Mouse (Mus musculus): ENCODE data around the gene Rnf126. TPM values are rescaled to one million over a fixed set of nuclear protein-coding genes. Genes with fewer than 3 reads are reported as not detected.
A peak's percentile ranks its signal among the peaks of the same experiment; 100 is the strongest.

Rnf126 gene
- 10 to 100 TPM in 25 of 26 experiments, 1 to 10 TPM in 1; 9.5 to 76.9 (median 33.4) TPM for total RNA-seq (2018; cell fraction: chromatin; rRNA removed)
- 10 to 100 TPM; 17.6 to 33.5 (median 25.7) TPM for total RNA-seq (2018; cell fraction: cytosol; rRNA removed)
- 10 to 100 TPM in 25 of 26 experiments, 1 to 10 TPM in 1; 9.1 to 65.2 (median 30.7) TPM for total RNA-seq (2018; cell fraction: nucleus; rRNA removed)
- polyA plus RNA-seq (2018): 20.1 to 34.6 TPM (median 21.2 TPM) in 3 replicates

GRCm38 (mm10) chr10:79766508-79767325 is at the start of gene Rnf126:
TSS of gene Rnf126 (minus strand) at chr10:79766952.
- Histone ChIP-seq H3K79me2 (ENCODE audit: inconsistent target) (peaks cover 43% of the 10 kb centered on the region), H3K4me3 (ENCODE audit: inconsistent target) (peak within 1 kb of the TSS; percentile 64), H3K36me3 (ENCODE audit: inconsistent target) (peaks cover 1% of the 10 kb centered on the region; the same call in 1 of the 2 replicates), H3K27ac (peak within 1 kb of the TSS; percentile 54)
- under 1% methylated on average over 101 of the region's 101 CpGs for WGBS (ENCODE audit: missing documents)

- H3K36me3 ChIP-seq (ENCODE audit: inconsistent target): no peaks in the 10 kb centered on the region
- WGBS (ENCODE audit: missing documents): 97% methylated on average over 12 of the region's 12 CpGs
- no peak overlapping the region for H3K27ac ChIP-seq
- no peak overlapping the region for H3K4me3 ChIP-seq (ENCODE audit: inconsistent target)
- no peaks in the 10 kb centered on the region for H3K79me2 ChIP-seq (ENCODE audit: inconsistent target)
Observed at GRCm38 (mm10) chr10:79815671-79816494, 49.1 kb upstream of the Rnf126 start.

DNA sequence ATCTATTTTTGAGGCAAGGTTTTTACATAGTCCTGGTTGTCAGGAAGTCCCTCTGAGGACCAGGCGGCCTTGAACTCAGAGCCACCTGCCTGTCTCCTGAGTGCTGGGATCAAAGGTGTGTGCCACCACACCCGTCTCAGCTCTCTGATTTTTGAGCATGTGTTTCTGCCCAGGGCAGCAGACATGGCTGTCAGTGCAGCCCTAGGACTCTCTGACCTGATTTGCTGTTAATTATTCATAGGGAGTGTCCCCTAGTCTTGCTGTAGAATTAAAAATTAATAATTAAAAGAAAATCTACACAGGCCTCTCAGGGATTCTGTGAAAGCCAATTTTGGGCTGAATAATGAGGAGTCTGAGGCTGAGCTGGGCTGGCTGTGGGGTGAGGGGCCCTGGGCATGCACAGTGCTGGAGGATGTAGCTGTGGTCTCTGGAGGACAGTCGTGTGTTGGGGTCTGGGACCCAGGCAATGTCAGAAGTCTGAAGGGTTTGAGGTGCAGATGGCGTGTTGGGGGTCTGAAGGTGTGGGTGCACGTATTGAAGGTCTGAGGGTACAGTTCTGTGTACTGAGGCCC is 47.6 kb upstream of the Rnf126 start:
- no peaks in the 10 kb centered on the region for H3K36me3 ChIP-seq (ENCODE audit: inconsistent target)
- WGBS (ENCODE audit: missing documents): 96% methylated on average over 5 of the region's 5 CpGs
- H3K27ac ChIP-seq: no peak overlapping the region
- no peak overlapping the region for H3K4me3 ChIP-seq (ENCODE audit: inconsistent target)
- no peaks in the 10 kb centered on the region for H3K79me2 ChIP-seq (ENCODE audit: inconsistent target)

DNA sequence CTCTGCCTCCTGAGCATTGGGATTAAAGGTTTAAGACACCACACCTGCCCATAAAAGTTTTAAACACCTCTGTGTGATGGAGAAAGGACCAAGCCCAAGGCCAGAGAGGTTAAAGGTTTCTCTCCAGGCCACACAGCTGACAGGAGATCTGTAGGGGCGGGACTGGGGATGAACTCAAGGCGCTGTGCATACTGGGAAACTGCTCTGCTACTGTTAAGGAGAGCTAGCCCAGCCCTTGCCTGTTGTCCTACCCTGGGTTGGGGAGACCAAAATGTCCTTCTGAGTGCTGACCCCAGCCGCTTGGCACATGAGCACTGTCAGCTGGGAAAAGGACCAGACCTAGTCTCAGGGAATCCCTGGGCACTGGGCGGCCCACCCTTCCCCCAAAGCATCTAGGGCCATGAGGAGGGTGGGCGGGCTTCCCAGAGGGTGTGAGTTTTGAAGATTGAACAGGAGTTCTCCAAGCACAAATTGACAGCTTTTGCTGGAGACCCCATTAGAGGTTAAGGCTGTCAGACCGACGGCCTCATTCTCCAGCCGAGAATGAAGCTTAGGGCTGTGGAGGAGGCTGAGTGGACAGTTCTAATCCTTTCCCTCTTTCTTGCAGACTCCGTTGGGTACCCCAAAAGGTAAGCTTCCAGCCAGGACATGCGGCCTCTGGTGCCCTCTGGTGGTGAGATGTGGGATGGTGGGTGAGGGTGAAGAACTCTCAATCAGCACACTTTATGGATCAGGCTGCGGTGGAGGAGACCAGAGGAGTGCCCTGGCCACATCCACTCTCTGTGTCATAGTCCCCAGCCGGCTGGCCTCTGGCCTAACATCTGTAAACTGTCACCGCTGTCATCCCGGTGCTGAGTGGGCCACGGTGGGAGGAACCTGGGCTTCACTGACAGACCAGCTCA is 45.2 kb upstream of the Rnf126 start:
- WGBS (ENCODE audit: missing documents): 41% methylated on average over 15 of the region's 15 CpGs
- Histone ChIP-seq H3K79me2 (ENCODE audit: inconsistent target) (no peaks in the 10 kb centered on the region), H3K27ac (no peak overlapping the region), H3K36me3 (ENCODE audit: inconsistent target) (no peaks in the 10 kb centered on the region), H3K4me3 (ENCODE audit: inconsistent target) (no peak overlapping the region)

- Histone ChIP-seq H3K36me3 (ENCODE audit: inconsistent target) (no peaks in the 10 kb centered on the region), H3K27ac (no peak overlapping the region)
- WGBS (ENCODE audit: missing documents): 96% methylated on average over 11 of the region's 11 CpGs
Observed at GRCm38 (mm10) chr10:79808728-79809127, 42.0 kb upstream of the Rnf126 start.

DNA sequence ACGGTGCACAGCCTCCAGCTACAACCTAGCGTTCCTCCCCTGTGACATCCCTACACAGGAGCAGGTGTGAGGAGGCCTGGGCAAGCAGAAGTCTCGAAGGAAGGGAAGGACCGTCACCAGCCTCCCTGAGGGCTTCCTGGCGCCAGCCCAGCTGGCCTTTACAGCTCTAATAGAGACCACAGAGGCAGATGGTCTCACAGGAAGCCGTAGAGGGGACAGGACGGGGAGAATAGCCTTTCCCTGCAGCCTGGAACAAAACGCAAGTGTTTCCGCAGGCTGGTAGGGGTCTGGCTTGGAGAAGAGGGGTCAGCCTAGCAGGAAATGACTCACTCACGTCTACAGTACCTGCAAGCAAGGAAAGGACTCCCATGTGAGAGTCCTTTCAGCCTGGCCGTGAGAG is 41.1 kb upstream of the Rnf126 start:
- Histone ChIP-seq H3K36me3 (ENCODE audit: inconsistent target) (no peaks in the 10 kb centered on the region), H3K4me3 (ENCODE audit: inconsistent target) (no peak overlapping the region), H3K79me2 (ENCODE audit: inconsistent target) (no peaks in the 10 kb centered on the region), H3K27ac (no peak overlapping the region)
- 88% methylated on average over 11 of the region's 11 CpGs for WGBS (ENCODE audit: missing documents)

More at GRCm38 (mm10) chr10:79808728-79809127, 42.0 kb upstream of the Rnf126 start:
- Histone ChIP-seq H3K4me3 (ENCODE audit: inconsistent target) (no peak overlapping the region), H3K79me2 (ENCODE audit: inconsistent target) (no peaks in the 10 kb centered on the region)

DNA sequence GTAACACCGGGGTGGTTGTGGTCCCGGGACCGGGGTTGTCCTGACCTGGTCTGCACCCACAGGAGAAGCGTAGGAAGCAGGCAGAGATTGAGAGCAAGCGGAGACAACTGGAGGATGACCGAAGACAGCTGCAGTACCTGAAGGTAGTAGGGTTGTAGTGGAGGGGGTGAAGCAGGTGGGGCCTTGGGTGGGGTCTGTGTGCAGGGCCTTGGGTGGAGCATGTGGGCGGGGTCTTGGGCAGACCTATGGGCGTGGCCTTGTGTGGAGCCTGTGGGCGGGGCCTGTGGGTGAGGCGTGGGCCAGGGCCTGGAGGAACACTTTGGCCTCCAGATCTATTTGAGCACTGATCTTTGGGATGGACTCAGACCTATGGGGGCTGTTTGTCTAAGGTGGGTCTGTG is 40.2 kb upstream of the Rnf126 start:
- 89% methylated on average over 10 of the region's 10 CpGs for WGBS (ENCODE audit: missing documents)
- H3K79me2 ChIP-seq (ENCODE audit: inconsistent target): no peaks in the 10 kb centered on the region

GRCm38 (mm10) chr10:79806331-79806730 is 39.6 kb upstream of the Rnf126 start:
- 94% methylated on average over 9 of the region's 9 CpGs for WGBS (ENCODE audit: missing documents)
- Histone ChIP-seq H3K4me3 (ENCODE audit: inconsistent target) (no peak overlapping the region), H3K36me3 (ENCODE audit: inconsistent target) (no peaks in the 10 kb centered on the region), H3K79me2 (ENCODE audit: inconsistent target) (no peaks in the 10 kb centered on the region), H3K27ac (no peak overlapping the region)

More for the DNA sequence above, 40.2 kb upstream of the Rnf126 start:
- H3K36me3 ChIP-seq (ENCODE audit: inconsistent target): no peaks in the 10 kb centered on the region
- no peak overlapping the region for H3K27ac ChIP-seq
- no peak overlapping the region for H3K4me3 ChIP-seq (ENCODE audit: inconsistent target)

DNA sequence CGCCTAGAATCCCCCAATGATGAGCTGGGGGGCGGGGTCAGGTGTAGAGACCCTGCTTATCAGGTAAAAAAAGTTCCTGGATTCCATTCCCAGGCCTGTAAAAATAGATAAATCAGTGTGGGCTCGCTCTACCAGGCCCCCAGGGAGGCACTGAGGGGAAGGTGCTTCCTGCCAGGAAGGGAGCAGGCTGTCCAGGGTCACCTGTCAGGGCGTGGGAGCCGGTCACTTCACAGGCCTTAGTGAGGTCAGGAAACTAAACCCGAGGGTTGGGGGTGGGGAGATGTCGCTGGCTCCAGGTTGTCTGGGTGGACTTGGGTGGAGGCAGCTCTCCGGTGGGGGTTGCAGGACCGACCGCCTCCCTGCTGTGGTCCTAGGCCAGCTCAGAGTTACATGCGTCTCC is 38.9 kb upstream of the Rnf126 start:
- WGBS (ENCODE audit: missing documents): 86% methylated on average over 11 of the region's 11 CpGs
- Histone ChIP-seq H3K27ac (no peak overlapping the region), H3K4me3 (ENCODE audit: inconsistent target) (no peak overlapping the region), H3K79me2 (ENCODE audit: inconsistent target) (no peaks in the 10 kb centered on the region), H3K36me3 (ENCODE audit: inconsistent target) (no peaks in the 10 kb centered on the region)

GRCm38 (mm10) chr10:79803716-79804323 is 37.1 kb upstream of the Rnf126 start:
- Histone ChIP-seq H3K27ac (no peak overlapping the region), H3K36me3 (ENCODE audit: inconsistent target) (no peaks in the 10 kb centered on the region), H3K79me2 (ENCODE audit: inconsistent target) (no peaks in the 10 kb centered on the region), H3K4me3 (ENCODE audit: inconsistent target) (no peak overlapping the region)
- WGBS (ENCODE audit: missing documents): 77% methylated on average over 27 of the region's 29 CpGs

- Histone ChIP-seq H3K27ac (no peak overlapping the region), H3K36me3 (ENCODE audit: inconsistent target) (no peaks in the 10 kb centered on the region), H3K4me3 (ENCODE audit: inconsistent target) (no peak overlapping the region), H3K79me2 (ENCODE audit: inconsistent target) (no peaks in the 10 kb centered on the region)
- whole genome bisulfite sequencing (ENCODE audit: missing documents): 64% methylated on average over 10 of the region's 11 CpGs
Observed at GRCm38 (mm10) chr10:79802331-79802971, 35.7 kb upstream of the Rnf126 start.

DNA sequence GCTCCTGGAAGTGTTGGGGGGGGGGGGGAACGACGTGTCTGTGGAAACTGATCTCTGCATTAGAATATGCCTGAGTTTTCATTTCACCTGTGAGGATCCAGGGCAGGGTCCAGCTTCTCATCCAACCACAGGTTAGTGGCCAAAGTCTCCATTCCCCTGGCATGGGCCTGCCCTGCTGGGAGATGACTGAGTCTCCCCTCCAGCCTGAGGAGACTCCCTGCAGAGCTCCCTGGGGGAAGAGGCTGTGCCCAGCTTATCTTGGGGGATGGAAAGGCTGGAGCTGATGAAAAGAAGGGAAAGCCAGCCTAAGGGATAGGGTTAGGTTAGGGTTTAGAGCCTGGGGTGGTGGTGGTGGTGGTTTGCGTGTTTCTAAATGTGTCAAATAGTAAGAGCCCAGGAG is 35.1 kb upstream of the Rnf126 start:
- Histone ChIP-seq H3K79me2 (ENCODE audit: inconsistent target) (no peaks in the 10 kb centered on the region), H3K27ac (no peak overlapping the region), H3K36me3 (ENCODE audit: inconsistent target) (no peaks in the 10 kb centered on the region), H3K4me3 (ENCODE audit: inconsistent target) (no peak overlapping the region)
- 89% methylated on average over 3 of the region's 3 CpGs for WGBS (ENCODE audit: missing documents)

- H3K36me3 ChIP-seq (ENCODE audit: inconsistent target): no peaks in the 10 kb centered on the region
- WGBS (ENCODE audit: missing documents): 93% methylated on average over 11 of the region's 11 CpGs
- H3K79me2 ChIP-seq (ENCODE audit: inconsistent target): no peaks in the 10 kb centered on the region
- H3K4me3 ChIP-seq (ENCODE audit: inconsistent target): no peak overlapping the region
- H3K27ac ChIP-seq: no peak overlapping the region
Observed at GRCm38 (mm10) chr10:79800508-79800907, 33.8 kb upstream of the Rnf126 start.
